Mouse (Mus musculus) embryo, embryonic 10.5 days (tissue): Measurements from ENCODE around the gene Clec16a.

ENCODE experiments used
- DNase-seq: peaks from one replicate; pipeline ENCODE4 v3.0.0-alpha.2; 2015; ENCODE audit warnings: low spot score

The Clec16a gene

GRCm38 (mm10) chr16:10786782-10787547 is 241.8 kb downstream of the Clec16a start:
- no peak for DNase-seq

- DNase-seq = no peak
Observed at GRCm38 (mm10) chr16:10787548-10788058, 242.5 kb downstream of the Clec16a start.

GRCm38 (mm10) chr16:10788271-10788670 is 243.1 kb downstream of the Clec16a start, which contains the start of gene Tnp2:
Gene Tnp2 (minus strand): TSS chr16:10788660.
- DNase-seq = no peak

- no peak for DNase-seq
Observed at GRCm38 (mm10) chr16:10788866-10789265, 243.7 kb downstream of the Clec16a start.

GRCm38 (mm10) chr16:10790702-10791101 is 245.6 kb downstream of the Clec16a start, which contains the start of gene Prm3:
Gene Prm3 (minus strand): TSS chr16:10790914.
- no peak for DNase-seq
